8 mouse cellular contexts compared by ENCODE assay signal in genomic region chr11:31248467-31248866, GRCm38 (mm10).
DNase-seq lines count a peak whose midpoint lies in the region; ATAC-seq and TF ChIP-seq lines count a peak whose summit lies in the region.

No protein-coding gene starts in this region.

- peak; percentile 78 for ATAC-seq in forebrain, postnatal 0 days
- no peak for ATAC-seq in limb, embryonic 11.5 days (ENCODE audit: insufficient number of reproducible peaks, low FRiP score, low TSS enrichment, low read depth)
- peak; percentile 43; the same call in 1 of the 2 replicates for ATAC-seq in neural tube, embryonic 13.5 days (ENCODE audit: low read depth)

- no peak for TF ChIP-seq EP300 in MEL (IDR thresholded peaks at IDR 0.05; ENCODE audit: low read depth in 1 of 2, low read length in 2 of 2)

- 18% methylated on average over 2 of the region's 2 CpGs for WGBS in forebrain, postnatal 0 days
- WGBS in limb, embryonic 11.5 days = 25% methylated on average over 2 of the region's 2 CpGs
- 37% methylated on average over 2 of the region's 2 CpGs for WGBS in neural tube, embryonic 13.5 days

- no peaks in the 10 kb centered on the region for H3K36me3 ChIP-seq in MEL (ENCODE audit: control insufficient read depth in 1 of 2, insufficient read depth in 2 of 2, low read length in 2 of 2)
- no peaks in the 10 kb centered on the region for H3K36me3 ChIP-seq in forebrain, postnatal 0 days (ENCODE audit: insufficient read depth)
- H3K36me3 ChIP-seq in limb, embryonic 11.5 days (ENCODE audit: control insufficient read depth, insufficient read depth, low read length) = no peaks in the 10 kb centered on the region
- H3K36me3 ChIP-seq in neural tube, embryonic 13.5 days = no peaks in the 10 kb centered on the region

- no peaks in the 10 kb centered on the region for H3K79me2 ChIP-seq in MEL (ENCODE audit: control insufficient read depth, insufficient read depth, low read length, poor library complexity)

- no peaks in the 10 kb centered on the region for H3K4me1 ChIP-seq in MEL (ENCODE audit: control insufficient read depth in 1 of 2, insufficient read depth in 2 of 2, low read length in 2 of 2)
- H3K4me1 ChIP-seq in forebrain, postnatal 0 days (ENCODE audit: insufficient read depth) = no peaks in the 10 kb centered on the region
- no peaks in the 10 kb centered on the region for H3K4me1 ChIP-seq in limb, embryonic 11.5 days (ENCODE audit: control insufficient read depth, insufficient read depth, low read length)
- H3K4me1 ChIP-seq in neural tube, embryonic 13.5 days (replicated peaks) = no peaks in the 10 kb centered on the region

- H3K9ac ChIP-seq in MEL (ENCODE audit: control insufficient read depth, low read depth, low read length, poor library complexity, severe bottlenecking) = no peak overlapping the region
- H3K9ac ChIP-seq in forebrain, postnatal 0 days = no peak overlapping the region
- no peak overlapping the region for H3K9ac ChIP-seq in limb, embryonic 11.5 days (ENCODE audit: low read length)
- H3K9ac ChIP-seq in neural tube, embryonic 13.5 days = no peak overlapping the region

- H3K4me2 ChIP-seq in forebrain, postnatal 0 days (ENCODE audit: low read depth) = no peak overlapping the region
- H3K4me2 ChIP-seq in limb, embryonic 11.5 days (ENCODE audit: low read depth, severe bottlenecking) = no peak overlapping the region
- H3K4me2 ChIP-seq in neural tube, embryonic 13.5 days = no peak overlapping the region

- peak; percentile 92 for DNase-seq in 3T3-L1 (ENCODE audit: low read depth, low spot score)
- DNase-seq in MEL (ENCODE audit: low read depth, low spot score) = peak; percentile 89
- peak; percentile 71 to 81 for DNase-seq in cerebellum, adult 18-20 months
- peak; percentile 93 for DNase-seq in forebrain, postnatal 0 days
- peak; percentile 90 for DNase-seq in kidney, adult 9 months
- peak; percentile 77 for DNase-seq in limb, embryonic 11.5 days (ENCODE audit: low spot score)
- peak; percentile 44 for DNase-seq in yolk sac, embryonic 10.5 days (ENCODE audit: low spot score)

- peaks cover 0 to 4% of the 10 kb centered on the region in 2 experiments; a peak in 1 of 4 replicates for H3K27me3 ChIP-seq in MEL (ENCODE audit: control insufficient read depth in 1 of 2, insufficient read depth in 2 of 2, low read length in 2 of 2)
- no peaks in the 10 kb centered on the region for H3K27me3 ChIP-seq in forebrain, postnatal 0 days (ENCODE audit: insufficient read depth, low read length)
- no peaks in the 10 kb centered on the region for H3K27me3 ChIP-seq in limb, embryonic 11.5 days (ENCODE audit: control insufficient read depth, insufficient read depth, low read length)
- no peaks in the 10 kb centered on the region for H3K27me3 ChIP-seq in neural tube, embryonic 13.5 days

- TF ChIP-seq POLR2A in MEL (IDR thresholded peaks at IDR 0.05; ENCODE audit: control insufficient read depth in 1 of 2, insufficient read depth in 1 of 2, low read depth in 1 of 2, low read length in 2 of 2, poor library complexity in 1 of 2) = no peak

- TF ChIP-seq CTCF in MEL (IDR thresholded peaks at IDR 0.05 in 2 of 3, conservative IDR thresholded peaks at IDR 0.05 in 1 of 3; ENCODE audit: control insufficient read depth in 1 of 3, insufficient read depth in 1 of 3, low read depth in 2 of 3, low read length in 3 of 3, poor library complexity in 1 of 3, severe bottlenecking in 1 of 3) = peak; percentile 8 to 99 (median 42); a peak in 4 of 6 replicates
- TF ChIP-seq CTCF in forebrain, postnatal 0 days (IDR thresholded peaks at IDR 0.05; ENCODE audit: low read depth) = peak; percentile 84

- no peaks in the 10 kb centered on the region for H3K9me3 ChIP-seq in MEL (replicated peaks; ENCODE audit: insufficient read depth, low read length)
- no peaks in the 10 kb centered on the region for H3K9me3 ChIP-seq in forebrain, postnatal 0 days (ENCODE audit: low read length)
- no peaks in the 10 kb centered on the region for H3K9me3 ChIP-seq in limb, embryonic 11.5 days (ENCODE audit: control insufficient read depth, low read length)
- H3K9me3 ChIP-seq in neural tube, embryonic 13.5 days = no peaks in the 10 kb centered on the region

- no peak overlapping the region for H3K27ac ChIP-seq in MEL (ENCODE audit: control insufficient read depth, low read depth, low read length)
- no peak overlapping the region for H3K27ac ChIP-seq in forebrain, postnatal 0 days (ENCODE audit: low read depth, low read length)
- no peak overlapping the region for H3K27ac ChIP-seq in limb, embryonic 11.5 days (replicated peaks; ENCODE audit: low read depth, low read length)
- H3K27ac ChIP-seq in neural tube, embryonic 13.5 days (replicated peaks) = no peak overlapping the region

- no peak; the same call in none of the 2 replicates for TF ChIP-seq RAD21 in MEL (IDR thresholded peaks at IDR 0.05; ENCODE audit: low read depth, low read length)

- no peak overlapping the region for H3K4me3 ChIP-seq in MEL (ENCODE audit: control insufficient read depth in 1 of 2, insufficient read depth in 1 of 2, low read depth in 2 of 2, low read length in 2 of 2)
- no peak overlapping the region for H3K4me3 ChIP-seq in forebrain, postnatal 0 days (ENCODE audit: low read depth, low read length)
- H3K4me3 ChIP-seq in limb, embryonic 11.5 days (ENCODE audit: low read depth, low read length) = no peak overlapping the region
- no peak overlapping the region for H3K4me3 ChIP-seq in neural tube, embryonic 13.5 days

TF ChIP-seq in MEL, 35 proteins besides CTCF, POLR2A, EP300 and RAD21:
- TF ChIP-seq SMC3 (IDR thresholded peaks at IDR 0.05; ENCODE audit: low read depth, low read length) = peak; percentile 100
- no peak for TF ChIP-seq USF1 (IDR thresholded peaks at IDR 0.05; ENCODE audit: low read depth, low read length)
- no peak for TF ChIP-seq MAFK (IDR thresholded peaks at IDR 0.05; ENCODE audit: borderline replicate concordance, low read depth, low read length)
- no peak for TF ChIP-seq TBP (IDR thresholded peaks at IDR 0.05; ENCODE audit: low read depth, low read length)
- no peak for TF ChIP-seq MXI1 (IDR thresholded peaks at IDR 0.05; ENCODE audit: low read depth, low read length)
- no peak for TF ChIP-seq HCFC1 (IDR thresholded peaks at IDR 0.05; ENCODE audit: low read depth, low read length)
- TF ChIP-seq MEF2A (IDR thresholded peaks at IDR 0.05; ENCODE audit: extremely low read depth, insufficient replicate concordance, low read depth, low read length, poor library complexity, severe bottlenecking) = no peak
- TF ChIP-seq MAX (IDR thresholded peaks at IDR 0.05; ENCODE audit: low read length) = no peak
- TF ChIP-seq GABPA (IDR thresholded peaks at IDR 0.05; ENCODE audit: low read depth, low read length) = no peak
- no peak for TF ChIP-seq CHD2 (IDR thresholded peaks at IDR 0.05; ENCODE audit: low read length)
- TF ChIP-seq TAL1 (IDR thresholded peaks at IDR 0.05; ENCODE audit: low read length) = no peak
- no peak for TF ChIP-seq GATA1 (IDR thresholded peaks at IDR 0.05; ENCODE audit: low read depth, low read length)
- no peak for TF ChIP-seq UBTF (IDR thresholded peaks at IDR 0.05; ENCODE audit: borderline replicate concordance, insufficient read depth, low read depth, low read length)
- no peak for TF ChIP-seq RCOR1 (IDR thresholded peaks at IDR 0.05; ENCODE audit: low read depth, low read length)
- TF ChIP-seq BHLHE40 (IDR thresholded peaks at IDR 0.05; ENCODE audit: borderline replicate concordance, low read depth, low read length) = no peak
- TF ChIP-seq MYB (IDR thresholded peaks at IDR 0.05; ENCODE audit: low read depth, low read length) = no peak
- TF ChIP-seq SIN3A (IDR thresholded peaks at IDR 0.05; ENCODE audit: low read length) = 0 out of 2 replicates have a peak, but pooled peaks have one; percentile 28
- TF ChIP-seq ELF1 (IDR thresholded peaks at IDR 0.05; ENCODE audit: low read depth, low read length) = no peak
- TF ChIP-seq MAZ (IDR thresholded peaks at IDR 0.05; ENCODE audit: low read depth, low read length) = no peak
- no peak for TF ChIP-seq NELFE (IDR thresholded peaks at IDR 0.05; ENCODE audit: low read depth, low read length)
- peak; percentile 100 for TF ChIP-seq ZC3H11A (IDR thresholded peaks at IDR 0.05; ENCODE audit: low read depth, low read length)
TF ChIP-seq in MEL: peak in this region for 3.
